Mouse (Mus musculus) spleen, adult 12 weeks (tissue): ENCODE measurements around the gene Wdr45.

Source experiments
- DNase-seq: peaks from one replicate; pipeline ENCODE4 v3.0.0; 2022; ENCODE audit warnings: low spot score

Gene Wdr45

DNA sequence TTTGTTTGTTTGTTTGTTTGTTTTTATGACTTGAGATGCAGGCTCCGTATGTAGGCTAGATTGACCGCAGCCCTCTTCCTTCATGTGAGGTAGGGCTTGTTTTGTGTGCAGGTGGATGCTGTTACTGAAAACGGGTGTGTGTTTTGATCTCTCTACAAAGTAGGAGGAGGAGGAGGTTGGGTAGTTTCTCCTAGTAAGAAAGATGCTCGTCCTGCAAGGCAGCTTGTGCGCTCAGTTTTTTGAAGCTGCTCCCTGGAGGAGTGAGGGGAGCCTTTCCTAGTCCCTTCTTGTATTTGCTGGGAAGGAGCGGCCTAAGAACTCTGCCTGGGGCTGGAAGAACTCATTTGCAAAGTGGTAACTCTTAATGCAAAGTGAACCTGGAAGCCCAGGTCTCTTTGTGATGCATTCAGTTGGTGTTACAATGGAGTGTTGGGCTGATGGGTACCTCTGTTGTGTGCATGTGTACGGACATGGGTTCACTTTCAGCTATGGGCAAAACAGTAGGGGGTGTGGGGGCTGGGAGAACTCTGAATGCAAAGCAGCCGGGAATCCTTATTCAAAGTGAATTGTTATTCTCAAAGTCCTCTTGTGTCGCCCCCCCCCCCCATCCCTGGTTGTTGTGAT is 50.6 kb downstream of the Wdr45 start:
- no peak for DNase-seq

DNA sequence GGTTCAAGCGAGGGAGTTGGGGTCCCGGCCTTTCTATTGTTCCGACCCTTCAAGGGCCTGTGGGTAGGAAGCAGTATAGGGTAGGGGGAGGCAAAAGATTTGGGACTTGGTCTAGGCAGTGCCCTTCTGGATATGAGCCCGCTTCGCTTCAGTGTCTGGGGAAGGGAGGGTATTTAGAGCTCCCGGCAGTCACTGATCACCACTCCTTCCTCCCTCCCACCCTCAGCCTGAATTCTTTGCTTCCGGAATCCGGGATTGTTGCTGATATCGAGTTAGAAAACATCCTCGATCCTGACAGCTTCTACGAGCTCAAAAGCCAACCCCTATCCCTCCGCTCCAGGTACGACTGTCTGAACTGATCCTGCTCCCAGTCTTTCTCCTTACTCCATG is 51.1 kb downstream of the Wdr45 start:
- DNase-seq = no peak

DNA sequence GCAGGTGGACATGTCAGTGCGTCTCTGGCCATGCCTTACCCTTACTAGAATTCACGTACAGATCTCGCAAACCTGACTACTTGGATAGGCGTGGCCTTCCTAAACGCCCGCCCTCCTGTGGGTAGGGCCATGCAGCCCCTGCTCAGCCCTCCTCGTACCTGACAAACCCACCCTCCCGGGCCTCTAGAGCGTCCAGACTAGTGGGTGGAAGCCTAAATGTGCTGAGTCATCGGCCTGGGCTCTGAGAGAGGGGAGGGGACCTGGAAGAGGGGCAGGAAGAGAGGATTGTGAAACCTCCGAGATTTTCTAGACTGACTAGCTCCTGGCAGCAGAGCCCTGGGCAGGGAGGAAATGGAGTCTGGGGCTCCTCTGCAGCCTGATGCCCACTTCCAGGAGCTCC is 51.6 kb downstream of the Wdr45 start:
- DNase-seq = no peak

DNA sequence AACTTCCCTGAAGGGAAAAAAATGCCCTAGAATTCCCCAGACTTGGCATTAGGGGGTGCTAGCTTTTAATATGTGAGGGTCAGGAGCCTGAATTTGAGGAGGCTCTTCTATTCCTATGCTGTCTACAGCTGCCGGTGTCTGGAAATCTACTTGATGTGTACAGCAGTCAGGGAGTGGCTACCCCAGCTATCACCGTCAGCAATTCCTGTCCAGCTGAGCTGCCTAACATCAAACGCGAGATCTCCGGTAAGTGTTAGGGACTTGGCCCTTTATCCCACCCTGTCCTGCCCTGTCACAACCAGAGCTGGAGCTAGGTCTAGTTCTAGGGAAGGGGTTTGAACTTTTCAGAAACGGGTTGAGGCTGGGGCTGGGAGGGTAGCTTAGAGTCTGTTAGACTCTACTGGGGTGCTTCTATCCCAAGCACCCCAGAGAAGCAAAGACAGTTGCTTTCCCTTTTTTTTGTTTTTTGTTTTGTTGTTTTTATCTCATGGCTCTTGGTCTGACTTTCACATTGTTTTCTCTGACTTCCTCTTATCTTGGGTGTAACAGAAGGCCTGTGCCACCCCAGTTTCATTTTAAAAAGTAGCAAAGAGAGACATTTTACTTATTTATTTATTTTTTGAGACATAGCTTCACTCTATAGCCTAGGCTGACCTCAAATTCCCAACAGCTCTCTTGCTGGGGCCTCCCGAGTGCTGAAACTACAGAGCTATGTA is 55.3 kb downstream of the Wdr45 start:
- DNase-seq = no peak

DNA sequence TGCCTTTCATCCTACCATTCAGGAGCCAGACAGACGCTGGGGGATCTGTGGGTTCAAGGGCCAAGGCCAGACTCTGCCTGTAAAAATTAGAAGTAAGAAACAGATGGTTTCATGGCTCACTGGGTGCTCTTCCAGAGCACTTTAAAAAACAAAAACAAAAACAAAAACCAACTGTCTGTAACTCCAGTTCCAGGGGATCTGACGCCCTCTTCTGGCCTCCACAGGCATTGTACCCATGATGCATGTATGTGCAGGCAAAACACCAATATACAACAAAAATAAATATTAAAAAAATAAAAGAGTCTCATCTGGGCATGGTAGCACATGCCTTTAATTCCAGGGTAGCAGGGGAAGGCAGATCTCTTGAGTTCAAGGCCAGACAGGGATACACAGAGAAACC is 58.6 kb downstream of the Wdr45 start:
- no peak for DNase-seq

DNA sequence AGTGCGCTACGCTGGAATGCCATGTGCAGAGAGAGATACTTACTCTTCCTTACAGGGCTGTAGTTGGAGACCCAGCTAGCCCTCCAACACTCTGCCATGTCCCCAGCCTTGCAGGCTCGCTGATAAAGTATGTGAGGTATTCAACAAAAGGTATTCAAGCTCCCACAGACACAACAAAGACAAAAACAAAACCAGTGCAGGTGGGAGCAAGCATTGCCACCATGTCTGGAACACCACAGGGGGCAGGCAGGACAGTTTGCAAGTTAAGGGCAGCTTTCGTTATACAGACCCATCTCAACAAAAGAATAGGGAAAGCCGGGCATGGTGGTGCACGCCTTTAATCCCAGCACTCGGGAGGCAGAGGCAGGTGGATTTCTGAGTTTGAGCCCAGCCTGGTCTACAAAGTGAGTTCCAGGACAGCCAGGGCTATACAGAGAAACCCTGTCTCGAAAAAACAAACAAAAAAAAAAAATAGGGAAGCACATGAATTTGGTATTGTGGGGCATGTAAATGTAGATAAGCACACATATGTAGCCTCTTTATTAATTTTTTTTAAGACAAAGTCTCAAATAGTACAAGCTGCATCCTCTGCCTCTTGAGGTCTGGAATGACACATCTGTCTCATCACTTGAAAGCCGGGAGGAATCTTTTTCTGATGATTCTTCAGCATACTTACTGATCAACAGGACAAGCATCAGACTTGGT is 61.5 kb downstream of the Wdr45 start:
- DNase-seq = no peak

DNA sequence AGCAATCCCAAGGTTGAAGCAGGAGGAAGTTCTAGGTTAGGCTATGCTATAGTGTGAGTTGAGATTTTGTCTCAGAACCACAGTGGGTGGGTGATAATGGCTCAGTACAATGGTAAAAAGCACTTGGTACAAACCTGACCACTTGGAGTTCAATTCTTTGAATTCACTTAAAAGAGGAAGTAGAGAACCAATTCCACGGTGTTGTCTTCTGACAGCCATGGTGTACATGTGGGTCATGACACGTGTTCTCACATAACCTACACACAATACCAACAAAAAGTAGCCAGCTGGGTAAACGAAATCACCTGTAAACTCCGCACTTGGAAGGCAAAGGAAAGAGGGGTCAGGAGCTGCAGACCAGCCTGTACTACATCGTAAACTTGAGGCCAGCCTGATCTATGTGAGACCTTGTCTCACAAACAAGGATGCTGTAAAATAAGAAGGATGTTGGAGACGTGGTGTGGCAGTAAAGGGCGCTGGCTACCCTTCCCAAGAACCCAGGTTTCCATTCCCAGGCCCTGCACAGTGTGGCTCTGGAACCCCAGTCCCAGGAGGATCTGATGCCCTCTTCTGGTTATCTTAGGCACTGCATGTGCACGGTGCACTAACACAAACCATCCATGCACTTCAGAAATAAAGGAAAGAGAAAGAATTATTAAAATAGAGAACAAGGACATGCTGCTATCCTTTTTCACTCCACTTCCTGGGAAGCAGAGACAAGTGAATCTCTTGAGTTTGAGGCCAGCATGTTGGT is 62.4 kb downstream of the Wdr45 start:
- peak; percentile 50 for DNase-seq
